Mouse (Mus musculus): ENCODE results near the gene Atp7a.

GRCm38 (mm10) chrX:106082518-106082917 lies 55.4 kb downstream of the Atp7a start:
- TF ChIP-seq POLR2A (IDR thresholded peaks at IDR 0.05; ENCODE audit: low read depth, low read length) = no peak
- no peak for TF ChIP-seq CTCF (IDR thresholded peaks at IDR 0.05; ENCODE audit: extremely low read depth, insufficient read length, insufficient replicate concordance, low read depth, low read length)
